Mouse (Mus musculus): ENCODE results near the gene Gm28051. TPM values are rescaled to one million over a fixed set of nuclear protein-coding genes. Genes with fewer than 3 reads are reported as not detected.
A peak's percentile ranks its signal among the peaks of the same experiment; 100 is the strongest.

Gm28051 gene
- total RNA-seq, 2 experiments from 2014 or later = not detected

- no peak for DNase-seq
- intact Hi-C loops (cut with DNase I; ENCODE audit: low total_unique reads) = no loop called here
Measured at GRCm38 (mm10) chr12:102695369-102696239, 62.0 kb downstream of the Gm28051 start.

- intact Hi-C loops (cut with DNase I; ENCODE audit: low total_unique reads) = no loop called here
- DNase-seq = no peak
Measured at GRCm38 (mm10) chr12:102691761-102692160, 65.8 kb downstream of the Gm28051 start.

GRCm38 (mm10) chr12:102691180-102691579 lies 66.4 kb downstream of the Gm28051 start:
- intact Hi-C loops (cut with DNase I; ENCODE audit: low total_unique reads) = no loop called here
- peak; percentile 60 for DNase-seq

- DNase-seq = no peak
- intact Hi-C loops (cut with DNase I; ENCODE audit: low total_unique reads) = no loop called here
Measured at GRCm38 (mm10) chr12:102689773-102690563, 67.6 kb downstream of the Gm28051 start.

- intact Hi-C loops (cut with DNase I; ENCODE audit: low total_unique reads) = no loop called here
- no peak for DNase-seq
Measured at GRCm38 (mm10) chr12:102686321-102686720, 71.2 kb downstream of the Gm28051 start.

GRCm38 (mm10) chr12:102685523-102685931 lies 72.0 kb downstream of the Gm28051 start:
- intact Hi-C loops (cut with DNase I; ENCODE audit: low total_unique reads) = no loop called here
- no peak for DNase-seq

DNA sequence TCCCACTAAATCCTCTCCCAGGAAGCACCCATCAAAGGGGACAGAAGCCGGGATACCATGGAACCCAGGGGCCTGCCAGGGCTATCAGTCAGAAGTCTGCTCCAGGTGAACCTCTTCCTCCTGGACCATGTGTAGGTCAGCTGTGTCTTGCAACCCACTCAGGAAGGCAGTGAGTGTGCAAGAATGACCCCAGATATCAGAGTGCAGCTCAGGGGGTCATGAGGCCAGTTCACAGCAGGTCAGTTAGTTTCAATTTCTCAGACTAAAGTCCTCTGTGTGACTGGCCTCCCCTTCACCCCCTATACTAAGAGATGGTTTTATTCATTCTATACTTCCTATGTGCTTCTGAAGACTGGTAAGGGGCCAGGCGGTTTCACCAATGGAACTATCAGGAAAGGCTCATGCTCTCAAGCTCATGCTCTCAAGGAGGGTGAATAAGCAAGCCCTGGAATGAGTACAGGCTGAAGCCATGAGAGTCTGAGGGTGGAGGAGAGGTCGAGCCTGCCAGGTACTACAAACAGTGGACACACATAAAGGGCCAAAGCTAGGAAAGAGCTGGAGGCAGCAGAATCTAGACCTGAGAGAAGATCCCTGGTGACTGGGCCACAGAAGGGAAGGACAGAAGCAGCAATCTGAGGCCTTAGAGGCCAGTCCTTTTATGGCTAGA lies 72.7 kb downstream of the Gm28051 start:
- no peak for DNase-seq
- intact Hi-C loops (cut with DNase I; ENCODE audit: low total_unique reads) = no loop called here

DNA sequence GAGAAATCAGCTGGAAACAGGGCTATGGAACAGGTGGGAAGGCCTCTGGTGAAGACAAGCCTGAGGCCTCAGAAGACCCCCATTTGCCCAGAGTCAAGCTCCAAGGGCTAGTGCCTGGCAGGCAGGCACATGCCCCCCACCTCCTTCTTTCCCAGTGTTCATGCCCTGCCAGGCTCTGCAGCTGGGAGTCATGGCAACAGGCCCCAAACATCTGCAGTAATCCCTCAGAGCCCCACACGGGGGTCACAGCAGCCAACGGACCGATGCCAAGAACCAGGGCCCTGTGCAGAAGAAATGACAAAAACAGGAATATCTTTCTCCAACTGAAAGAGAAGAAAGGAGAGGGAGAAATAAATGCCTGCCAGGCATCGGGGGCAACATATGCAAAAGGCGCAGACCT lies 73.6 kb downstream of the Gm28051 start:
- intact Hi-C loops (cut with DNase I; ENCODE audit: low total_unique reads) = no loop called here
- peak; percentile 57 for DNase-seq

DNA sequence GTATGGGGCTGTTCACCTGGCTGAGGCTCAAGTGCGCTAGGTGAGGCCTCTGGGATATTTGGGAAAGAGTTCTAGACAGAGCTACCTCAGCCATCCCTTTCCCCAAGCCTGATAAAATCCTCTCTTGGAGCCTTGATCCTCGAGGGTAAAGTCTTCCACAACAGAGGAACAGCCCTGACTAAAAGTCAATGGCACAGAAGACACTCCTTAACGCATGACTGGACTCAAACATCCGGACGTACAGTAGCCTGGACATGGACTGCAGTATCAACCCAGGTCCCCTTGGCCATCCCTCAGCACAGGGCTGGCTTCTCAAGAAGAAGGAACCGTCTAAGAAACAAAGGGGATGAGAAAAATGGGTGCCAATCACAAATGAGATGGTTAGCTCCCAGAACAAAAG lies 74.1 kb downstream of the Gm28051 start:
- no peak for DNase-seq
- intact Hi-C loops (cut with DNase I; ENCODE audit: low total_unique reads) = no loop called here

GRCm38 (mm10) chr12:102682722-102683299 lies 74.8 kb downstream of the Gm28051 start:
- peak; percentile 60 for DNase-seq
- intact Hi-C loops (cut with DNase I; ENCODE audit: low total_unique reads) = no loop called here

GRCm38 (mm10) chr12:102682085-102682484 lies 75.5 kb downstream of the Gm28051 start:
- DNase-seq = no peak
- intact Hi-C loops (cut with DNase I; ENCODE audit: low total_unique reads) = no loop called here

DNA sequence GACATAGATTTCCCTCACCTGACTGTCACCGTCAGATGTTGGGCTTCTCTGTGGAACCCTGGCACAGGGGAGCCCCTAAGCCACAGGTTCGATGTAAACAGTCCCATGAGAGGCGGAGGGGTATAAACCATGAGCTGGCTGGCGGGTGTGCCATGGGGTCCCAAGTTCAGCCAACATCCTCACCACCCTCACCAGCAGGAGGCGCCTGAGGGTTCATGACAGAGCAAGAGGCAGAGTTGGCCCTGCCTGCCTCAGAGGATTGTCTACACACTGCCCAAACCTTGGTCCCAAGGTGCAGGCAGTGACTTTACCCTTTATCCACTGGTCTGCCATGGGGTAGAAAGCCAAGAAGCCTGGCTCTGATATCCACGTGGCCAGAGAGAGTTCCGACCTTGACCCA lies 76.0 kb downstream of the Gm28051 start:
- no peak for DNase-seq
- intact Hi-C loops (cut with DNase I; ENCODE audit: low total_unique reads) = no loop called here

- intact Hi-C loops (cut with DNase I; ENCODE audit: low total_unique reads) = no loop called here
Measured at GRCm38 (mm10) chr12:102678820-102679219, 78.7 kb downstream of the Gm28051 start.

GRCm38 (mm10) chr12:102677089-102677488 lies 80.5 kb downstream of the Gm28051 start:
- DNase-seq = no peak
- intact Hi-C loops (cut with DNase I; ENCODE audit: low total_unique reads) = no loop called here

More at GRCm38 (mm10) chr12:102678820-102679219, 78.7 kb downstream of the Gm28051 start:
- DNase-seq = no peak

GRCm38 (mm10) chr12:102674556-102674955 lies 83.0 kb downstream of the Gm28051 start:
- DNase-seq = no peak
- intact Hi-C loops (cut with DNase I; ENCODE audit: low total_unique reads) = no loop called here

DNA sequence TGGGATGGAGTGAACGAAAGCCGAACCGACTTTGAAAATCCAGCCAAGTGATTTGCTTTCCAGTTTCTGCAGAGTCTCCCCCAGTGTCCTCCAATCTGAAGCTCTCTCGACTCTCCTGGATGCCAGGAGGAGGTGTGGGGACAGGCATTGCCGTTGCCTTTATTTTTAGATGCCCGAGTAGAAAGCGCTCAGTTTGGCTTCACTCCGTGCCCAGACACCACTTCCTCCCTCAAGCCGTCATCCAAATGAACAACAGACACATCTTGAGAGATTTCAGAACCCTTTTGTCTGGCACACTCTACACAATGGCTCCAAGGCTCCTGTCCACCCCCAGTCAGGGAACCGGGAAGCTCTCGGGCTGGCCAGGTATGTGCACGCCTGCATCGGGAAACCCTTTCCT lies 83.4 kb downstream of the Gm28051 start:
- no peak for DNase-seq

DNA sequence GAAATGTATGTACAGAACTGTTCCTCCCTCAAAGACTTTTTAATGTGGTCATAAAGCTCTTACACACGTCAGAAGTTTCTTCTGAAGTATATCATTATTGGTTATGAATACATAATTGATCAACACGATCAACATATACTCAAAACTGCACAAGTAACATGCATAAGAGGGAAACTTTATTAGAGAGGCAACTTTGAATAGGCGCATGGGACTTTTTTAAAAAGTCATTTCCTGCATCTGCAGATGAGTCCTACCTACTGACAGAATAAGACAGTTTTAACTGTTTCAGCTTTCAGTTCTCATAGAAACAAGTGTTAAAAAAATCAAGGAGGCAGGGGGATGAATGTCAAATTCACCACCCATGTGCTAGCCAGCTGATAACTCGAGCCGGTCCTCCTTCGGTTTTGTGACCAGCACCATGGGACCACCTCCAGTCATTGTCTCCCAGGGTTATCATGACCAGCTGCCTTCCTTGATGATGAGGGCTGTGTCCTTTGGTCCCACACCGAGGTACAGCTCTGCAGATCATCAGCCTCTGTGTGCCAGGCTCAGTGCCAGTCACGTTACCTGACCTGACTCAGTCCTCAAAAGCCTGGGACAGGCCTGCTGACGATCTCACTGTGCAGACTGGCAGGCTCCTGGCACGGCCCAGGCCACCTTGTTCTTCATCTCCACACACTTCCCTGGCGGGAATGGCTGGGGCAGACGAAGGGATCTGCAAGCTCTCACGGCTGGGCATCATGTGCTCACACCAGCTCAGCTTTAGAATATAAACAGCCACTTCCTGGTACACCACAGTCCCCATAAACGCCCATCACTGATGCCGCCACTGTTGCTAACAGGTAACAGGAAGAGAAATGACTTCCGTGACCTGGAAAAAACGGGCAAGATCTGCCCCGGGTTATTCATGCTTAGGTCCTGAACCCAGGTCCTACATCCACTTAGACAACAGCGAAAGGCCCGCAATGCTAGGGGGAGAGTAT lies 84.4 kb downstream of the Gm28051 start:
- DNase-seq = no peak
- intact Hi-C loops (cut with DNase I; ENCODE audit: low total_unique reads) = no loop called here

More for the DNA sequence above, 83.4 kb downstream of the Gm28051 start:
- intact Hi-C loops (cut with DNase I; ENCODE audit: low total_unique reads) = no loop called here

DNA sequence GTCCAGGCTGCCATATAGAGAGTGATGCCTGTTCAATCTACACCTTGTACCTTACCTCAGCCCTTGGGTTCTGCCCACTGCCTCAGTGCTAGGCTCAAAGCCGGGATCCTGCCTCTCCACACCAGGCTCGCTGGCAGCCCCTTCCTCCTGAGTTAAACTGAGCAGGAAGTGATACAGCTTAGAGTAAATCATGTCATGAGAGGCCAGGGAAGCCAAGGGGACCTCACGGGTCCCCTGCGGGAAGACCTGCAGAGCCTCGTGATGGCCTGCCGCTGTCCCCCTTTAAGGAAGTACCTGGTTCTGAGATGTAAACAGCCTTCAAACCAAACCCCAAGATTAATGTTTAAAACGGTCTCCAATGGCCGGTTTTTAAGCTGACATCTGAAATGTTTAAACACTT lies 85.4 kb downstream of the Gm28051 start:
- DNase-seq = no peak
- intact Hi-C loops (cut with DNase I; ENCODE audit: low total_unique reads) = no loop called here

GRCm38 (mm10) chr12:102670848-102671247 lies 86.7 kb downstream of the Gm28051 start:
- intact Hi-C loops (cut with DNase I; ENCODE audit: low total_unique reads) = no loop called here
- no peak for DNase-seq
